Mouse (Mus musculus): ENCODE results near the gene Dock8. TPM values are rescaled to one million over a fixed set of nuclear protein-coding genes. Genes with fewer than 3 reads are reported as not detected.
A peak's percentile ranks its signal among the peaks of the same experiment; 100 is the strongest.

Gene Dock8
- total RNA-seq, 2 experiments from 2014 or later = 2.8 to 5.3 TPM

DNA sequence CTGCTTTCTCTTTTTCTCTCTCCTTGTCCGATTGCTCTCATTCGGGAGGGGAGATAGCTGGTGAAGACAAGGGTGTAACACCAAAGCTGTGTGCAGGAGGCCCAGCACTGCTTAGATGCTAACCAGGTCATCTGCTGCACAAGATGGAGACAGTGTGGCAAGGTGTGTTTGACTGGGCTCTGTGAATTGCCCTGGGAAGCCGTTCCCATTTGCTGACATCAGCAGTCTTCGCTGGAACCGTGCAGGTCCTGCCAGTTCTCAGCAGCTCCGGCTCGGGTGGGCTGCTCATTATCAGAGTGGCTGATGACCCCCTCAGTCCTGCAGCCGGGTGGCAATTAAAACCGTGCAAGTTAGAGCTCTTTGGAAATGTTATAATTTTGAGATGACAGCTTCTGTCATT is 167.1 kb downstream of the Dock8 start:
- no peak for DNase-seq (ENCODE audit: extremely low spot score in 1 of 2, low spot score in 1 of 2)

DNA sequence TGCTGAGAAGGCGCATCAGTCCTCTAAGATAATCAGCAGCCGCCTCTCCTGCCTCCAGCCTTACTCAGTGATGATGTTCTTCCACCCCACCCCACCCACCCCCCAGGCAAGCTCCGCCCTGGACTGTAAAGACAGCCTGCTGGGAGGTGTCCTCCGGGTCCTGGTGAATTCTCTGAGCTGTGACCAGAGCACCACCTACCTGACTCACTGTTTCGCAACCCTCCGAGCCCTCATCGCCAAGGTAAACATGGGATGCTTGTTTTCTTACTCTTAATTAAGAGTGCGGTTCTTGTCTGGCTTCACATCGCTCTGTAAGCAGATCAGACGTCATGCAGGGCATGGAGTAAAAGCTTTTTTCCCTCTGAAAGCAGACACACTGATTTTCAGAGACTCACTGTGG is 172.1 kb downstream of the Dock8 start:
- DNase-seq (ENCODE audit: extremely low spot score in 1 of 2, low spot score in 1 of 2) = no peak

DNA sequence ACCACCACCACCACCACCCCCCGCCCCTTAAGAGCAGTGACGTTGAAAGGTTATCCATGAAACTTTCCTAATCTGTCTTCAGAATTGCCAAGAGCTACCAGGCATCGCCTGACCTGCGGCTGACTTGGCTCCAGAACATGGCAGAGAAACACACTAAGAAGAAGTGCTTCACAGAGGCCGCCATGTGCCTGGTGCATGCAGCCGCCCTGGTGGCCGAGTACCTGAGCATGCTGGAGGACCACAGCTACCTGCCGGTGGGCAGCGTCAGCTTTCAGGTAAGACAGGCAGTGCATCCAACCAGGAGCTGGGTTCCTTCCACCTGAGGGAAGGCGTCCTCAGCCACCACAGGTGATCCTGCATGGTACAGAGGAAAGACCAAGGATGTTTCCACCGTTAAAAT is 177.4 kb downstream of the Dock8 start:
- DNase-seq (ENCODE audit: extremely low spot score in 1 of 2, low spot score in 1 of 2) = no peak

GRCm38 (mm10) chr19:25180024-25180423 is 180.7 kb downstream of the Dock8 start:
- no peak for DNase-seq (ENCODE audit: extremely low spot score in 1 of 2, low spot score in 1 of 2)

DNA sequence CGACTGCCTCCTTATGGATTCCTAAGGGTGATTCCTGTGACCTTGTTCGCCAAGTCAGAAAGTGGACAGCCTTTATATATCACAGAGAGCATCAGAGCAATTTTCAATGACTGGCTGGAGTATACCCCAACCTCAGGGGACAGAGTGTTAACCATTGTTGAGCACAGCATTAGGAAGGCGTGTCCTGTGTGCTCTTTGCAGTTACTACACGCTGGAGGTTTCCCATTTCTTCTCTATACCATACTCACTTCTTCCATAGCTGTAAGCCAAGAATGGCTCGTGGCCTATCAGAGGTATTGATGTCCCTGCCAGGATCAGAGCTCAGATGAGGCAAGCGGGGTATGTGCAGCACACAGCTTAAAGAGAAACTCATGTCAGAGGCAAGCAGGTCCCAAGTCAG is 181.2 kb downstream of the Dock8 start:
- DNase-seq (ENCODE audit: extremely low spot score in 1 of 2, low spot score in 1 of 2) = no peak

DNA sequence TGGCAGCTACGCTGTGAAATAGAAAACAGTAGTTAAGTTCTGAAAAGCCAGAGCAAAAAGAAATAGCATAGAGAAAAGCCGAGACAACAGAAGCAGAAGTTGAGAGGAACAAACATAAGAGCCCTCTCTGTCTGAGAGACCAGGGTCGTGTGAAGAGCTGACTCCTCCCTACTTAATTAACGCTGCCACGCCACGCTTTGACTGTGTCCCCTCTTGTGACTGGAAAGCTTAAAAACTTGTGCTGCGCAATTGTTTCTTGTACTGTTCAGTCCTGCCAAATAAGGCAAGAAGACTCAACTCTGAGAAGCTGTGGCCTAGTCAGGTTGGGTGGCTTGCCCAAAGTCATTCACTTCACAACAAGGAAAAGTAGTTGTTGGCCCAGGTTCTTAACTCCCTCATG is 184.7 kb downstream of the Dock8 start:
- no peak for DNase-seq (ENCODE audit: extremely low spot score in 1 of 2, low spot score in 1 of 2)

DNA sequence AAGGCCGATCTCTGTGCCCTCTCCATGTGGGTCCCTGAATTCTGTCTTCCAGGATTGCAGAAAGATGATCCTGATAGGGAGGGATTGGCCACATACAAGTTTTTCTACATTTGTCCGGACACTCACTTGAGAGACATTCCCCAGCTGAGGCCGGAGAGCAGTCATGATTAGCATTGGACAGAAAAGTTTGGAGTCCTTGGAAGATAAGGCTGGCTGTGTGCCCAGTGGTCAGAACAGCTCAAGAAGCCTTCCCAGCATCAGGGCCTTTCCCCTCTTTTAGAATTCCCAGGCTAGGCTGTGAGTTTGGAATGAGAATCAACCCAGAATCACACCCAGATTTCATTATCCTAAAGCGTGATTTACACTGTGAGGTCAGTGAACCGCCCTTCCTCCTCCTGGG is 187.0 kb downstream of the Dock8 start:
- DNase-seq (ENCODE audit: extremely low spot score in 1 of 2, low spot score in 1 of 2) = no peak

GRCm38 (mm10) chr19:25187681-25188080 is 188.3 kb downstream of the Dock8 start:
- DNase-seq (ENCODE audit: extremely low spot score in 1 of 2, low spot score in 1 of 2) = no peak

DNA sequence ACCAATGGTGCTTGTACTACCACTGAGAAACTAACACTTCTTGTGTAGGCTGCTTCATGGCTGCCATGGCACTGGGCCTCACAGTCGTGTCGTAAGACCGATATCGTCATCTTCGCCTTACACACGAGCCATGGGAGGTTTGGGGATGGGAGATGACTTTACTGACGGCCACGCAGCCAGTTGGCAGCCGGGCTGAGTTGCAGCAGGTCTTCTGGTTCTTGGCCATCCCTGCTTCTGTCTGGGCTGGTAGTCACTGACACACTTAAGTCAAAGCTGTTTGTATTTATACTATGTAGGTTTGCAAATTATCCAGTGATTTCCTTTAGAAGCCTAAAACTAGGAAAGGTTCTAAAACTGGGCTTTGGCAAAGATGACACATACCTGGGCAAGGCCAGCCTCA is 194.4 kb downstream of the Dock8 start:
- DNase-seq (ENCODE audit: extremely low spot score in 1 of 2, low spot score in 1 of 2) = no peak

DNA sequence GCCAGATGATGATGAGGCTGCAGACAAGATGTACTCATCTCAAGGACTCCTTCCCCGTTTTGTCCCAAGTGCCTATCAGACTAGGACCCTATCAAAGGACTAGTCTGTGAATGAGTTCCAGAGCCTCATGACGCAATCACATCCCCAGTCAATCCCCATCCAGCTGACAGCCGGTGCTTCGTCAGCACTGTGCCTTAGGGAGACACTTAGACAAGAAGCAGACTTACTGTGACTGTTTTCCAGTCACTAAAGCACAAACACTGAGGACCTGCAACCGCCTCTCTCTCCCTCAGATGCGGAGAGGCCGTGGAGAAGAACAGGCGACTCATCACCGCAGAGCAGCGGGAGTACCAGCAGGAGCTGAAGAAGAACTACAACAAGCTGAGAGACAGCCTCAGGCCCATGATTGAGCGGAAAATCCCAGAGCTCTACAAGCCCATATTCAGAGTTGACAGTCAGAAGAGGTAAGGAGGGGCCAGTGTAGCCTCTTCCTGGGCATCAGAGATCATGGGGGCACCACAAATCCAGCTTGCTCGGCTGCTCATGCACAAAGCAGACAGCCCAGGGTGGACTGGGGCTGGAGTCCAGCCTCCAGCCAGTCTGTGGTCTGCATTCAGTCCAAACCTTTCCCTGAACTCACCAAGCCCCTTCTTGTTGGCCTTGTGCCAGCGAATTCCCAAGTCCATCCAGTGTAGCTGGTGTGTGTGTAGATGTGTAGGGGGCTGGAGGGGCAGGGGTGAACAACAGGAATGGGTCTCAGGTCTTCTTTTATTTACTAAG is 200.9 kb downstream of the Dock8 start:
- DNase-seq (ENCODE audit: extremely low spot score in 1 of 2, low spot score in 1 of 2) = no peak

- no peak for DNase-seq (ENCODE audit: extremely low spot score in 1 of 2, low spot score in 1 of 2)
Measured at GRCm38 (mm10) chr19:25203077-25203476, 203.7 kb downstream of the Dock8 start.

GRCm38 (mm10) chr19:25206969-25207368 is 207.6 kb downstream of the Dock8 start:
- DNase-seq (ENCODE audit: extremely low spot score in 1 of 2, low spot score in 1 of 2) = no peak

DNA sequence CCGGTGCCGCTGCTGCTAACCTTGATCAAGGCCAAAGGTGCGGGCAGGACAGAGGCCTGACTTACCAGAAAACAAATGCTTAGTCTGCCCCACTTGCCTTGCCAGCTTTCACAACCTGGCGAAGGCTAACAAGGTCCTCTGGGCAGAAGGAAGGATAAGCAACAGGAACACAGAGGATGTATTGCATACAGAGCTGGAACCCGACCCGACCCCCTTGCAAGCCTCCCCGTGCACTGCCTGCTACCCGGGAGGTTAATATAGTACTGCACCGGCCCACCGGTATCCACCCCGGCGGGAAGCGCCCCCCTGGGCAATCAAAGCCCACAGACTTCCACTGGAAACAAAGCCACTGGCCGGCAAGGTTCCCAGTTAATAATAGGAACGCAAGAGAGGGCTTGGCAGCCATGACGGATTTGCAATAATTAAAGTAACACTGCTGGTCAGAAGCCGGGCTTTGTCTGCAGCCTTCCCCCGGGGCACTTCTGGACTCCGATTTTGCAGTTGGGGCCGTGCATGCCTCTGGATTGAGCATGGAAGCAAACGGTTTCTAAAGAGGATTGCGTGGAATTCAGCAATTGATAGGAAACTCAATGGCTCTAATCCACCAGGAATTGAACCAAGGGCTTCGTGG is 208.5 kb downstream of the Dock8 start:
- peak in 1 of 2 experiments; percentile 9 for DNase-seq (ENCODE audit: extremely low spot score in 1 of 2, low spot score in 1 of 2)

DNA sequence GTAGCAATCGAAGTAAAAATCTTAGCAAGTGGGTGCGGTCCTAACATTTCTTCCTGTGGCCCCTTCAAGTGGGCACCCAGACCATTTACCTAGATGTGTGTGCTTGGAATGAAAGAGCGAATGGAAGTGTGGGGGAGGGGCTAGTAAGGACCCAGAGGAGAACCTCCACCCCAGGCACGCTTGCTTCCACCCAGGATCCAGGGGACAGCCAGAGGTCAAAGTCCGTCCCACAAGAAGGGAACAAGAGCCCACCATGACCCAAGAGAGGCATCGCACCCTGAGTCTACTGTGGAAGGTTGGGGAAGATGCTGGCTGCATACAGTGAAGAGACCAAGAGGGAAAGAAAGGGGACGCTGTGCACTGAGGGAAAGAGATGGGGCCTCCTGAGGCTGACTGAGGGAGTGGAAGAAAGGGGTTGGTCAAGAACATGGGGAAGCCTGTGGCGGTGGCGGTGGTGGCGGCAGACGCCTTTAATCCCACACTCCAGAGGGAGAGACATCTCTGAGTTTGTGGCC is 209.3 kb downstream of the Dock8 start:
- no peak for DNase-seq (ENCODE audit: extremely low spot score in 1 of 2, low spot score in 1 of 2)

GRCm38 (mm10) chr19:25220611-25221010 is 221.3 kb downstream of the Dock8 start:
- DNase-seq (ENCODE audit: extremely low spot score in 1 of 2, low spot score in 1 of 2) = no peak

DNA sequence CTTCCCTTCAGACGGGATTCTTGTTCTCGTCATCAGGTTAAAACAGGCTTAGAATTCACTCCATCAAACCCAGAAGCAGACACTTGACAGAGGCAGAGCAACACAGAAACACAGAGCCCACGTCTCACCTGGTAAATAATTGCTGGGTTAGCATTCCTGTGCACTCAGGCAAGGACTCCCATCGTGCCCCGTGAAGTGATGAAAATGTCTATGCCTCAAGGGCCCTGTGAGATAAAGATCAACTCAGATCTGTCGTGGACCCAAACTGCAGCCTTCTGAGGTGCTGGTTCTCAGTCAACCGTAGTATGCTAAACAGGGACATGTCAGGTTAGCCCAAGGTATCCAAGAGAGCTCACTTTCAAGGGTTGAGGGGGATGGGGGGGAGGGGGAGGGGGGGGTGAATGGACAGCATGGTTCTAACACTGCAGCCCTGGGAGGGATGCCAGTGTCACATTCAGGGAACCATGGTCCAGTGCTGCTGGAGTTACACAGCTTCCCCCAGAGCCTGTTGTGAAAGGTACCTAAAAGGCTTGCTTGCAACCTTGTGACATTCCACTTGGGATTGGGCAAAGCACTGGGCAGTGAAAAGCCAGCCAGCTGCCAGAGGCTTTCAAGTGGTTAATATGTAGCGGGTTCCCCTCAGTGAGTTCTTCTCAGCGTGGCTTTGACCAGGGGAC is 222.8 kb downstream of the Dock8 start:
- DNase-seq (ENCODE audit: extremely low spot score in 1 of 2, low spot score in 1 of 2) = no peak

- no peak for DNase-seq (ENCODE audit: extremely low spot score in 1 of 2, low spot score in 1 of 2)
Measured at GRCm38 (mm10) chr19:25230058-25230974, 231.0 kb downstream of the Dock8 start.

- DNase-seq (ENCODE audit: extremely low spot score in 1 of 2, low spot score in 1 of 2) = no peak
Measured at GRCm38 (mm10) chr19:25230975-25231334, 231.6 kb downstream of the Dock8 start.

GRCm38 (mm10) chr19:25232032-25232431 is 232.7 kb downstream of the Dock8 start:
- DNase-seq (ENCODE audit: extremely low spot score in 1 of 2, low spot score in 1 of 2) = no peak
